Mouse (Mus musculus): Measurements from ENCODE around the gene Glipr2. TPM values are rescaled to one million over a fixed set of nuclear protein-coding genes. Genes with fewer than 3 reads are reported as not detected.
A peak's percentile ranks its signal among the peaks of the same experiment; 100 is the strongest.

The Glipr2 gene
- 1 to 10 TPM; 2.2 to 3.1 TPM for total RNA-seq (2021)

DNA sequence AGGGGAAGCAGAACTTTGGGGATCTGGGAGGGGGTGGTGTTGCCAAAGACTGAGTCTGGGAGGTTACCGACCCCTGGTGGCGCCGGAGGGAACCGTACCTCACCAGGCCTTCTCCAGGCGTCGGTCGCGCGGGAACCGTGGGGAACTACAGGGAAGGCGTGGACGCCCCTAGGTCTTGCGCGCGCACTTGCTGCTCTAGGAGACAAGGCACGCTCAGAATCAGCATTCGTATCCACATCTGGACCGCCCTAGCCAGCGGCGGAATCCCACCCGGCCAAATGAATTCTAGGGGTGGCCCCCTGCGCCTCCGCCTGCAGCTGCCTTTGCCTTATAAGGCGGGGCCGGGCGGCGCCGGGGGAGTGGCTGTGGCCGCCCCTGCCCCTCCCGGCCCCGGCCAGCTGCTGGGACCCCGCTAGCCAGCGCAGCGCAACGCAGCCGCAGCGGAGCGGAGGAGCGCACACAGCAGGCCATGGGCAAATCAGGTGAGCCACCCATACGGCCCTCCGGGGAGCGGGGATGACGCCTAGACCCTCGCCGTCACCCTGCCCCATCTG is at the start of gene Glipr2:
Gene Glipr2, plus strand, starts transcription at position 110 of the 554 bp plus-strand sequence.
- DNase-seq (ENCODE audit: extremely low spot score in 1 of 2, low spot score in 1 of 2), result peak; percentile 42 to 75

DNA sequence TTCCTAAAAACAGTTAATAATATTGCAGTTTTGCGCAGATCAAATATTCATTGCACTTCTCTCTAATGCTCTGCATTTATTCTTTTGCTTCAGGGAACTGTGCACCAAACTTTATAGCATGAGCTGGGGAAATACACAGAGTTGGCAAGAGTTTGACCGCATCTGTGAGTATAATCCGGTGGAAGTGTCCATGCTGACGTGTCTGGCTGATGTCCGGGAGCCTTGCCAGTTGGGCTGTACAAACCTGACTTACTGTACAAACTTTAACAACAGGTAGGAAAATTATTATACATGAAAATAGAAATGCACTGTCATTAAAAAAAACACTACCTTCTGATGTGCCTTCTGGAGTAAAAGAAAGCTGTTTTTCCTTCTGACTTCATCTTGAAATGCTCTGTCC is 39.0 kb upstream of the Glipr2 start:
- no peak for DNase-seq (ENCODE audit: extremely low spot score in 1 of 2, low spot score in 1 of 2)

DNA sequence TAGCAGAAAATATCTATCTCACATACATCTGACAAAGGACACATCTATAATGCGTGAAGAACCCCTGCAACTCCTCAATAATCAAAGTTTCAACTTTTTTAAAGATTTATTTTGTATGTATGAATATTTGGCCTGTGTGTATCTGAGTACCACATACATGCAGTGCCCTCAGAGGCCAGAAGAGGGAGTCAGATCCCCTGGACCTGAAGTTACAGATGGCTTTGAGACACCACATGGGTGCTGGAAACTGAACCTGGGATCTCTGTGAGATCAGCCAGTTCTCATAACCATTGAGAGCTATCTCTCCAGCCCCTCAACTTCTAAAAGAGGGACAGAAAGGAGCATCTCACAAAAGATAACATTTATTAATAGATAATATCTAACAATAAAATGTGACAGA is 36.6 kb upstream of the Glipr2 start:
- no peak for DNase-seq (ENCODE audit: extremely low spot score in 1 of 2, low spot score in 1 of 2)

DNA sequence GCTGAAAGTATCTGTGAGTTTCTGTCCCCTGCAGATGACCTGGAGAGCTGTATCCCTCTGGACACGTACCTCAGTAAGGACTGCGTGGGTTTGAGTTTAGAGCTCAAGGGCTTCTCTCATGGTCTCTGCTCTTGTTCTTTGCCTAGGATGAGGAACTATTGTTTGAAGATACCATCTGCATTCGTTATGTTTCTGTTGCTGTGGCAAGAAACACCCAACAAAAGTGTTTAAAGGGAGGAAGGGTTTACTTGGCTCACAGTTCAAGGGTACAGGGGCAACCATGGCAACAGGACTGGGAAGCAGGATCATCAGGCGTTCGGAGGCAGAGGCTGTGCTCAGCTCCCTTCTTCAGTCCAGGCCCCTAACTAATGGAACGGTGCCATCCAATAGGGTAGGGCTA is 32.1 kb upstream of the Glipr2 start:
- no peak for DNase-seq (ENCODE audit: extremely low spot score in 1 of 2, low spot score in 1 of 2)

DNA sequence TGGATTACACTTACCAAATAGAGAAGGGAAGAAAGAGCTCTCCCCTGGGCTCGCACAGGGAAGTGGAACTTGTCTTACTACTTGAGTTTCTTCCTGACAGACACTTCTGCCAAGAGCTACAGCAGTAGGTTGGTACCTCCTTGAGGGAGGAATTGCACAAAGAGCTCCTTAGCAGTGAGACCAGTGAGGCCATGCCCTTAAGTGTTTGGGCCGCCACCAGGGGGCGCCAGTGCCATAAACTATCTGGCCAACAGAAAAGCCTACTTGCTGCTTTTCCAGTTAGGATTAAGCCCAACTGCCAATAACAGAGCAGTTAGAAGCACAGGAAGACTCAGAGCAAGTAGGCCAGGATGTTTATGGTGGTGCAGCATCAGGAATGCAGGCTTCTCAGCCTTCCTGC is 31.4 kb upstream of the Glipr2 start:
- peak; percentile 69 to 88 for DNase-seq (ENCODE audit: extremely low spot score in 1 of 2, low spot score in 1 of 2)

DNA sequence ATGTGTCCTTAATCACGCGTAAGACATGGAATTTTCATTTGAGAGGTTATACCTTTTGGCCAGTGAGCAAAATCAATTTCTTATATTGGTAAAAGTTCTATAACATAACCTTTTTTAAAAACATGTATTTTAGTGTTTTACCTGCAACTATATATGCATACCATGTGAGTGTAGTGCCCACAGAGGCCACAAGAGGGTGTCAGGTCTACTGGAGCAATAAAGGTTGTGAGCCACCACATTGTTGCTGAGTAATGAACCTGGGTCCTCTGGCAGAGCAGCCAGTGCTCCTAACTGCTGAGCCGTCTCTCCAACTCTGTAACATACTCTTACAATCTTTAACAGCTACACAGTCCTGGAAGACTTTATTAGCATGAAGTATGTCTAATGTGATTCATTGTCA is 29.4 kb upstream of the Glipr2 start:
- DNase-seq (ENCODE audit: extremely low spot score in 1 of 2, low spot score in 1 of 2), result no peak

DNA sequence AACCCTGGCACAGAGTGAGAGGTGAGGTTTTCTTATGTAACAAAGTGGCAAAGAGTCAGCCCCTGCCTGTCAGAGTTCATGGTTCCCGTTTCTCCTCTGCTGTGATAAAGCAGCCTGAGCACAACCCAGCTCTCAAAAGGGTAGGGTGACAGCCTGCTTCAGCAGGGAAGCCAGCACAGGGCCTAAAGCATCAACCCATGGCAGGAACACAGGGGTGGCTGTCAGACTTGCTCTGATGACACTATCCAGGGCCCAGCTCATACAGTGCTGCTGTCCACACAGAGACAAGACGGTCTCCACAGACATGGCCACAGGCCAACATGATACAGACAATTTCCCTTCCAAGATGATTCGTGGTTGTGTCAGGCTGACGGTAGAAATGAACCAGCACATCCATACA is 25.3 kb upstream of the Glipr2 start:
- no peak for DNase-seq (ENCODE audit: extremely low spot score in 1 of 2, low spot score in 1 of 2)

DNA sequence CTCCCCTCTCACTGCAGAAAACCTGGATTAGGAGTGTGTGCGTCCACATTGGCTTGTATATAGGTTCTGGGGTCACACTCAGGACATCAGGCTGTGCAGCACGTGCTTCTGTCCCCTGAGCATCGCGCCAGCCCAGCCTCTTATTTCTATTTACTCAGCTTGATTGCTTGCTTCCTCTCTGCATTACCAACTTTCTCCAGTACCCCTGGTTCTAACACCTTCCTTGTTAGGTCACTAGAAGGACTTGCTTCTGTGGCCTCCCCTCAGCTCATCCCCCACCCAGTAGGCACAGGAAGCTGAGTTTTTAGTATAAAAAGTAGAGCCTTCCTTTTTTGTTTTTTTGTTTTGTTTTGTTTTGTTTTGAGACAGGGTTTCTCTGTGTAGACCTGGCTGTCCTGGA is 21.0 kb upstream of the Glipr2 start:
- DNase-seq (ENCODE audit: extremely low spot score in 1 of 2, low spot score in 1 of 2), result no peak

DNA sequence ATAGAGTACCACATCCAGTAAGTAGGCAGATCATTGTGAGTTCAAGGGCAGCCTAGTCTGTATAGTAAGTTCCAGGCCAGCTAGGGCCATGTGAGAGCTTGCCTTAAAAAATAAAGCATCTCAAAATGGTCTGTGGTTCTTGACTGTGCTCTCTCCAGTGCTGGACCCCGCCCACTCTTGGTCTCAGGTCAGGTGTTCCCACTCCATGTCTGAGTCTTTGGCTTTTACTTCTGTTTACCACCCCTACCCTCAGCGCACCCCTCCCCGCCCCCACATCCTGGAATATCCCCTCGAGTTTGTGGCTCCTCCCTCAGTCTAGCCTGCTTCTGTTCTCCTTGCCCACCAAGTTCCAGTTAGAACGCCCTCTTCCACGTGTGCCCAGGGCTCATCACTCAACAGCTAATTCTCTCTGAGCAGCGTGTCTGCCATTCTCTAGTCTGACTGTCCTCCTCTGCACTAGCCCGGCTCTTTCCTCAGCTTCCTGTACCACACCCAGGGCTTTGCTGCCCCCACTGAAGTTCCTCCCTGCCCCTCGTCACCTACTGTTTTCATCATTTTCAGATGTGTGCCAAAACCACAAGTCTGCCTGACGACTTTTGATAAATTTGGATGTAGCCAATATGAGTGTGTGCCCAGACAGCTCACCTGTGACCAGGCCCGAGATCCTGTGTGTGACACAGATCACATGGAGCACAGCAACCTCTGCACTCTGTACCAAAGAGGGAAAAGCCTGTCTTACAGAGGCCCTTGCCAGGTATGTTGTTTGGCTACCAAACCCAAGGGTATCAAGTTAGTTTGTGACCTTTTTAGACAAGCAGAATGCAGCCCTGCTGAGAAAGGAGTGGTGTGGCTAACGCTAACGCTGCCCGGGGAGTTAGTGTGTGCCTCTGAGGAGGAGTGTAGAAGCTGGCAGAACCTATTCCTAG is 20.2 kb upstream of the Glipr2 start:
- no peak for DNase-seq (ENCODE audit: extremely low spot score in 1 of 2, low spot score in 1 of 2)

DNA sequence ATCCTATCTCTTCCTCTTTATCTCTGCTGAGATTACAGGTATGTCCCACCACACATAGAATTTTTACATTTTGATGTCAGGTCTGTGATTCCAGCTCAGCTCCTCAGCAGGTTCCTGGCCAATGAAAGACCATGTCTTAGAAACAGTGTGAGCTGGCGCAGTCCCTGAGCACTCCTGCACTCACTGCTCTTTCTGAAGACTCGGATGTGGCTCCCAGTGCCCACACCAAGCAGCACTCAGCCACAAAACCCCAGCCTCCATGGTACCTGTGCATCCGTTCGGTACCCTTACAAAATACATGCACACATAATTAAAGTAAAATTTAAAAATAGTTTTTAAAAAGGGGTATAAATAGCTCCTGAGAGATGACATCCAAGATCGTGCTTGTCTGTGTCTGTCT is 15.9 kb upstream of the Glipr2 start:
- no peak for DNase-seq (ENCODE audit: extremely low spot score in 1 of 2, low spot score in 1 of 2)

DNA sequence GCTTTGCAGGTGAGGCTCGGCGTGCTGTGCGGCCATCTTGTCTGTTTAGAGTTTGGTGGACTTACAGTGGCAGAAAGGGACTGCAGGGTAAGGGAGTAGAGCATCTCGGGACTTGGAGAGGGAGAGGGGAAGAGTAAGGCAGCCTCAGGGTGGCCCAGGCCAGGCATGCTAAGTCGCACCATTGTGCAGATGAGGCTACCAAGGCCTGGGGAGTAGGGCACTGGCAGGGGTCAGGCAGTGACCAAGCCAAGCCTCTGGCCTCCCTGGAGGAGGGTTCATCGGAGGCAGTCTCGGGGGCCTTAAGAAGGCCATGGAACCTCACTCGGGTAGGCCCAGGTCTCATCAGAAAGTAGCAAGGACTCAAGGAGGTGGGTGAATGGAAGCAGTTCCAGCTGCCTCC is 14.8 kb upstream of the Glipr2 start:
- DNase-seq (ENCODE audit: extremely low spot score in 1 of 2, low spot score in 1 of 2), result no peak

DNA sequence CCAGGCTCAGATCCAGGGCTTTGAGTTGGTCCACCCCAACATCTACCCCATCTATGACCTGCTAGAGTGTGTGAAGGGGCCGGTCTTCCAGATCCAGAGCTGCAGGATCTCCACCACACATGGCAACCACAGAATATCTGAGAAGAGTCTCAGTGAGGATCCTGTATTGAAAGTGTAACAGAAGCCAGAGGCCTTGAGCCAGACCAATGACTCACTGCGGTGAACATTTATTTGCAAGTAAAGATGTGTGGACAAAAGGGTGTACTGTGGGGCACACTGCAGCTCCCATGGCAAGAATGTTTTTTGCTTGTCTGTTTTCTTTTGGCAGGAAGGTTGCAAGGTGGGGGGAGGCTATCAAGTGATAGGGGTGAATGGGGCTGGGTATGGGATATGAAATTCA is 9.6 kb upstream of the Glipr2 start:
- DNase-seq (ENCODE audit: extremely low spot score in 1 of 2, low spot score in 1 of 2), result no peak

DNA sequence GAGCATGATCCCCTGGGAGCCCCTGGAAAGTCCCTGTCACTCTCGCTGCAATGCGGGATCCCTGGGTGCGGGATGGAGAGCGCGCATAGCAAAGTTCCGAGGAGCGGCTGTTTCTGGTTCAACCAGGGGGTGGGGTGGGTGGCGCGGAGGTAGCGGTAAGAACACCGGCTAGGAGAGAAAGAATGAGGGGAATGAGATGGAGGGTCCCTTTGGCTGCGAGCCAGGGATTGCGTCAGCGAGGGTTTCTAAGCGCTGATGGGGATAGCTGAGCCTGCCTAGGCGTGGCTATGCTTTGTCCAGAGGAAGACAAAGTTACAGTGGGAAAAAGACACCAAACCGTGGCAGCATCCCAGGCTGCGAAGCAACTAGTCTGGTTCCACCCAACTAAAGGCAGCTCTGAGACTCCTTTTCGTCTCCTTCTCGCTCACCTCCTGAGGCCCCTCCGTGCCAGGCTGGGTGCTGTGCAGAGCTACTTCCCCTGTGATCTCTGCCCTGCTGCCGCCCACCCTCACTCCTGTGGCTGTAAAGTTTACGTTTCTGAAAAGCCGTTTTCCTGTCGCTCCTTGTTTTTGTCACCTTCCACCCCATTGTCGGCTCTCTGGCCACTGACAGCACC is 753 bp downstream of the Glipr2 start:
- peak in 1 of 2 experiments; percentile 17 for DNase-seq (ENCODE audit: extremely low spot score in 1 of 2, low spot score in 1 of 2)

DNA sequence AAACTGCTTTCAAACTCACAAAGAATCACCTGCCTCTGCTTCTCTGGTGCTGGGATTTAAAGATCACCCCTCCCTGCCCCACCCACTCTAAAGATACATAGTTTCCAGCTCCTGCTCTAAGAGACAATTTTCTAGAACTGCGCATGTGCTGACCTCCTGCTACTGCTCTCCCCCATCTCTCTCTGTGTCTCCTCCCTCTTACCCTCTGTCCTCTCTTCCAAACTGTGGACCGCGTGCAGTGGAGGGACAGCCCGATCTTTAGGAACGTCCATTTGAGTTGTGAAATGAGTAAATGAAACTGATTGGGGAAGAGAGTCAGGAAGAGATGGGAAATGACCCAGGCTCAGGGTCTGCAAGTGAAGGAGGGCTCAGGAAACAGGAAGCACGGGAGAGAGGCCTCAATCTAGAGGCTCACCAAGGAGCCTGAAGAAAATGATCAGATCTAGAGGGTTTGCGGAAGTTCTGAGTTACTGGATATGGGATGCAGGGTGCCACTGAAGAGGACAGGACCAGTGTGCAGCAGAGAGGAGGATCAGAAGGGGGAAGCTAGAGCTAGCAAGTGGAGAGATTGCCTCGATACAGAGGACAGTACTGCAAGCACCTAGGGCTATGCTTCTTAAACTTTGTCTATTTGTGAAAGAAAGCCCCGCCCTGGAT is 2.5 kb downstream of the Glipr2 start:
- no peak for DNase-seq (ENCODE audit: extremely low spot score in 1 of 2, low spot score in 1 of 2)

DNA sequence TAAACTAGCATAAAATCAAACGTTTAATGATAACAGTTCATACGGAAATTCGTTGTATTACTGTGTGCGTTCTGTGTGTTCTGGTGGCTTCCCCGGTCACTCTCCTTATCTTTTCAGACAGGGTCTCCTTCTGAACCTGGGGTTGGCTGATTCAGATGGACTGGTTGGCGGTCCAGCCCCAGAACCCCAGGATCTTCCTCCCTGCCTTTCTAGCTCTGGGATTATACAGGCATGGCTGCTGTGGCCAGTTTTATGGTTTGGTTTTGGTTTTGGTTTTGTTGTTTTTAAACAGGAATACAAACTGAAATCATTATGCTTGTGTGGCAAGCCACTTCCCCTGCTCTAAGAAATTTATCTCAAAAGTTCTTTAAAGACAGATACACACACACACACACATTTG is 3.0 kb downstream of the Glipr2 start:
- no peak for DNase-seq (ENCODE audit: extremely low spot score in 1 of 2, low spot score in 1 of 2)

DNA sequence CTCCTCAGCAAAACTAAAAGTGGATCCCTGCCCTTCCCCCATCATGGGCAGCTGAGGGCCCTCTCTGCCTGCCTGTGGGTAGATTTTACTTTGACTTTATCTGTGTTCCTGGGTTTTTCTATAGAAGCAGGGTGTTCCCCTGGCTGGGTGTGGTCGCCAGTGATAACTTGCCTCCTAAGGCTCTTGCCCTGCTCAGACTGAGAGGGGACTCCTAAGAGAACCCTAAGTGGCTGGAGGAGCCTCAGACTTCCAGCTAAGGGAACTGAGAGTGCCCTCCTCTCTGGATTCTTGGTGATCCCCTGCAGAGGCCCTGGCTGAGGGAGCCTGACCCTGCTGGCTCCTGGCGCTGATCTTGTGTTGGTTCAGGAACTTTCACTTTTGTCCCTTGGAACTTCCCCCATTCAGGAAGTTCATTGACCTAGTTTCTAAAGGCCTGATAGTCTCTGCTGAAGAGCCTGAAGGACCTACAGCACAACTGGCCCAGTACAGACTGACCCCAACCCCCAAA is 7.2 kb downstream of the Glipr2 start:
- DNase-seq (ENCODE audit: extremely low spot score in 1 of 2, low spot score in 1 of 2), result no peak

DNA sequence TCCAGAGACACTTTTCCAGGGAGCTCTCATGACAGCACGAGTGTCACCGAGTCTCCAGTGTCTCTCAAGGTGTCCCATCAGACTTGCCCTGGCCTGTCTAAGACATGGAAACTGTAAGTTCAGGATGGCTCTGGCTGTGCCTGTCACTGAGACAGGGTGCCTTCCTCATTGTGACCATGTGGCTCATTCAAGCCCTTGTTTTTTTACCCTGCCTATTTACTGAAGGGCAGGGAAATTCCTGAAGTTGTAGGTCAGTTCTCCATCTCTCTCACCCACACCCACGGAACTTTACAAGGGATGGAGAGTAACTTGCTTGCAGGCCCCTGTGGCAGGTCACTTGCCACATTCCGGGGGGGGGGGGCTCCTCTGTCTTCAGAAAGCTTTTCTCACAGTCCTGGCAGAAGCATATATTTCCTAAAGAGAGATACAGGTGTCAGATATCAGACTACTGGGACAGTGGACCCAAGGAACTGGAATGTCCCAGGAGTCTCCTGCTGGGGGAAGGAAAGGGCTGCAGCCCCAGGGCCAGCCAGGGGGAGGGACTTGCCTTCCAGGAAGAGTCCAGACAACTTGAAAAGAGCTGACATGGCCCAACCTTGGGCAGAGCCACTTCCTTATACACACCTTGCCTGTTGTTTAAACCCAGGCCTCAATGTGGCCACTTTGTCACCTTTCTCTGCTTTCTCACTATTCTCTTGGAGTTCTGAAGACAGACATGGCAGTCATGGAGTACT is 7.9 kb downstream of the Glipr2 start:
- no peak for DNase-seq (ENCODE audit: extremely low spot score in 1 of 2, low spot score in 1 of 2)

DNA sequence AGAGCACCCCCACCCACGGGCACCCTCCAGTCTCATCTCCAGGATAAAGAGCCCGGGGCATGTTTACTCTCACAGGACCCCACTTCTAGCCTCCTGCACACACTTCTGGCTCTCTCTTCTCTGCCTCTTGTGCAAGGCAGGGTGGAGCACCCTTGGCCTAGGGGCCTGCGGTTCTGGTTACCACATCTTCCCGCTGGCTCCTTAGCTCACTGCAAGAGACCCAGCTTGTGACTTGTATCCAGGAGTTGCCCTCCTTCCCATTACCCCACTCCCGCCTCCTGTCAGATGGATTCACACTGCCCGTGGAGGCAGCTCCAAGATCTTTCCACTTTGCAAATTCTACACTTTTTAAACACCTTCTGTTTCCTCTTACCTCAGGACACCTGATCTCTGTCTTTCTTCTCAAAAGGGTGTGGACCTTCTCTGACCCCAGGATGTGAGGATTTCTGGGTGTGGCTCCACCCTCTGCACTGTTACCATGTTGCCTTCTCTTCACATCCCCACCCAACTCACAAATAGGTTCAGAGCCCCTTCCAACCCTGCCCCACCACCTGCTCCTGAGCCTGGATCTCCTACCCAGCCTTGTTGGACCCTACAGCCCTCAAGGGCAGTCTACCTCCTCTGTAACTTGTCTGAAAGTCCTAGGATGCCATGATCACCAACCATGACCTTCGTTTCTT is 8.8 kb downstream of the Glipr2 start:
- no peak for DNase-seq (ENCODE audit: extremely low spot score in 1 of 2, low spot score in 1 of 2)

DNA sequence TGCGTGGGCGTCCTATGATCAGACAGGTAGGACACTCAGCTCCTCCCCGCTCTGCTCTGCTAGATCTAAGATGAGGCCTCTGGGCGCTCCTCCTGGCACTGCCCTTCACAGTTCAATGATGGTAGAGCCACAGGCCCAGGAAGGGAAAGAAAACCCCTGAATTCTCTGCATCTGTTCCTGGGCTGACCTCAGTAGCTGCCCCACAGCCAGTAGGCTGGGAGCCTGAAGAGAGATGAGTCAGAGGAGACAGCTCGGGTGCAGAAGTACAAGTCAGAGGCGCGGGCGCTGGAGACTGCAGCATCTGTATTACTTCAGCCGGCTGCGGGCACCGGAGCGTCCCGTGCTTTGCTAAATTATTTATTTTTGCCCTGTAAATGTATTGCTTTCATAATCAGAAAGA is 11.4 kb downstream of the Glipr2 start:
- DNase-seq (ENCODE audit: extremely low spot score in 1 of 2, low spot score in 1 of 2), result peak in 1 of 2 experiments; percentile 19

DNA sequence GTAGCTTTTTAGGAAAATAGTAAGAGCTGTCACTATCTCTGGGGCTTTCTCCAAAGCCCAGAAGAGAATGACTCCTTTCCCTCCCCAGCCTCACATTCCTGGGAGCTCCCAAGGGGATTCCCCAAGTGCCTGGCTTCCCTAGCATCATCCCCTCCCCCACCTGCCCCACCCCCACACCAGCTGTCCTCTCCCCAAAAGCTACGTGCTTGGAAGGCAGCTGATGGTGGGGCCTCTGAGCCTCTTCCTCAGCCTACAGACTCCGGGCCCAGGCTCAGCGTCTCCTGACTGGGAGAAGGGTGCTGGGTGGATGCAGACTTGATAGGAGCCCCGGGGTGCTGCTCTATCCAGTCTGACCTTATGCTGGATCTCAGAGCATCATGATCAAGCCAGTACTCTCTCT is 12.2 kb downstream of the Glipr2 start:
- DNase-seq (ENCODE audit: extremely low spot score in 1 of 2, low spot score in 1 of 2), result no peak
